Mouse (Mus musculus) lung, adult 2 months (tissue): Measurements from ENCODE around the gene Pomt2.

Experiments used
- CTCF ChIP-seq: fragments of 200-500 bp; IDR thresholded peaks from 2 replicates; pipeline ENCODE4 v1.5.1; 2011; ENCODE audit warnings: mild to moderate bottlenecking, low read length, control low read depth; ENCODE audit not compliant: insufficient read depth
- POLR2A ChIP-seq: fragments of 200-500 bp; IDR thresholded peaks from 2 replicates; pipeline ENCODE4 v1.6.1; 2011; ENCODE audit warnings: low read depth, mild to moderate bottlenecking, control low read depth, low read length, borderline replicate concordance; ENCODE audit errors: extremely low read depth

- no peak for TF ChIP-seq CTCF
- no peak for TF ChIP-seq POLR2A
Observed at GRCm38 (mm10) chr12:87102165-87102631, 45.6 kb downstream of the Pomt2 start, which contains the start of gene Ngb.
